Comparison of ENCODE assay signal across 21 mouse cellular contexts in genomic region chr1:91545226-91545625, GRCm38 (mm10). TPM values are rescaled to one million over a fixed set of nuclear protein-coding genes. Genes with fewer than 3 reads are reported as not detected.
DNase-seq lines count a peak whose midpoint lies in the region; ATAC-seq and TF ChIP-seq lines count a peak whose summit lies in the region.
"Had no signal": no experiment of that assay in that cellular context is flagged by ENCODE, and none has a peak within 500 bp of the region (broad histone marks: within the 10 kb centered on the region; RNA-seq: fewer than 3 reads in every experiment).

No protein-coding gene starts in this region.

- TF ChIP-seq CTCF in lung, postnatal 0 days (IDR thresholded peaks at IDR 0.05): no peak

- peak overlapping the region; percentile 94 for H3K27ac ChIP-seq in liver, embryonic 12.5 days
- no peak overlapping the region for H3K27ac ChIP-seq in lung, postnatal 0 days (ENCODE audit: low read length)
- H3K27ac ChIP-seq: embryonic facial prominence, embryonic 12.5 days; hindbrain, embryonic 13.5 days; kidney, embryonic 15.5 days; left cerebral cortex, adult 2 months; midbrain, embryonic 13.5 days had no signal

- no peaks in the 10 kb centered on the region for H3K27me3 ChIP-seq in megakaryocyte, embryonic 14.5 days (replicated peaks)
- H3K27me3 ChIP-seq in liver, embryonic 12.5 days (replicated peaks): no peaks in the 10 kb centered on the region
- no peaks in the 10 kb centered on the region for H3K27me3 ChIP-seq in lung, postnatal 0 days (replicated peaks; ENCODE audit: insufficient read depth, low read length)
- H3K27me3 ChIP-seq: embryonic facial prominence, embryonic 12.5 days; hindbrain, embryonic 13.5 days; kidney, embryonic 15.5 days; midbrain, embryonic 13.5 days had no signal

- H3K4me1 ChIP-seq in megakaryocyte, embryonic 14.5 days: peaks cover 87% of the 10 kb centered on the region
- H3K4me1 ChIP-seq in liver, embryonic 12.5 days: peaks cover 80% of the 10 kb centered on the region
- peaks cover 7% of the 10 kb centered on the region; the same call in 1 of the 2 replicates for H3K4me1 ChIP-seq in lung, postnatal 0 days (ENCODE audit: insufficient read depth, low read depth, low read length)

- no peak for ATAC-seq in megakaryocyte, adult 5-6 weeks (ENCODE audit: poor library complexity, severe bottlenecking)
- ATAC-seq in liver, embryonic 12.5 days: peak; percentile 28; the same call in 1 of the 2 replicates
- no peak for ATAC-seq in lung, postnatal 0 days
- ATAC-seq: forebrain, embryonic 14.5 days; midbrain, embryonic 13.5 days had no signal

- 55% methylated on average over 1 of the region's 1 CpGs for WGBS in liver, embryonic 12.5 days (ENCODE audit: insufficient replicate concordance)
- WGBS in lung, postnatal 0 days: 69% methylated on average over 1 of the region's 1 CpGs

- peak overlapping the region; percentile 56 for H3K9ac ChIP-seq in liver, embryonic 12.5 days
- H3K9ac ChIP-seq in lung, postnatal 0 days (replicated peaks; ENCODE audit: low read depth): no peak overlapping the region
- H3K9ac ChIP-seq: embryonic facial prominence, embryonic 12.5 days; hindbrain, embryonic 13.5 days; kidney, embryonic 15.5 days; midbrain, embryonic 13.5 days had no signal

- TF ChIP-seq EP300 in lung, postnatal 0 days (IDR thresholded peaks at IDR 0.05): no peak

- peak overlapping the region; percentile 61 for H3K4me2 ChIP-seq in liver, embryonic 12.5 days
- no peak overlapping the region for H3K4me2 ChIP-seq in lung, postnatal 0 days (replicated peaks; ENCODE audit: low read depth, low read length)
- H3K4me2 ChIP-seq: embryonic facial prominence, embryonic 12.5 days; hindbrain, embryonic 13.5 days; kidney, embryonic 15.5 days; midbrain, embryonic 13.5 days had no signal

- H3K9me3 ChIP-seq in megakaryocyte, embryonic 14.5 days: no peaks in the 10 kb centered on the region
- H3K9me3 ChIP-seq in liver, embryonic 12.5 days (replicated peaks): no peaks in the 10 kb centered on the region
- H3K9me3 ChIP-seq in lung, postnatal 0 days (ENCODE audit: low read length): no peaks in the 10 kb centered on the region
- H3K9me3 ChIP-seq: embryonic facial prominence, embryonic 12.5 days; hindbrain, embryonic 13.5 days; kidney, embryonic 15.5 days; midbrain, embryonic 13.5 days had no signal

- peaks cover 68% of the 10 kb centered on the region for H3K36me3 ChIP-seq in megakaryocyte, embryonic 14.5 days (replicated peaks; ENCODE audit: low read length)
- H3K36me3 ChIP-seq in liver, embryonic 12.5 days: peaks cover 63% of the 10 kb centered on the region
- H3K36me3 ChIP-seq in lung, postnatal 0 days (ENCODE audit: insufficient read depth, low read length): peaks cover 14% of the 10 kb centered on the region

- DNase-seq in c-Kit-negative CD71-positive TER-119-positive erythroid progenitor cells, embryonic 14.5 days (ENCODE audit: low read depth, low spot score): peak; percentile 58
- no peak for DNase-seq in lung, adult 18-20 months
- DNase-seq in ovary, postnatal 10 days (ENCODE audit: low spot score): no peak
- DNase-seq in lung, postnatal 0 days (ENCODE audit: low spot score): no peak
- DNase-seq in frontal cortex, postnatal 10 days (ENCODE audit: low spot score in 2 of 2): no peak
- DNase-seq: adrenal gland, postnatal 25 days; B cell, adult 2 months; cerebellum, adult 18-20 months; cerebellum, postnatal 25 days; kidney, adult 11 months; retina, postnatal 1 day; thymus, postnatal 36 days had no signal

- H3K4me3 ChIP-seq in megakaryocyte, embryonic 14.5 days (replicated peaks): peak overlapping the region; percentile 77
- H3K4me3 ChIP-seq in liver, embryonic 12.5 days: peak overlapping the region; percentile 41
- H3K4me3 ChIP-seq in lung, postnatal 0 days (ENCODE audit: low read depth, low read length): no peak overlapping the region
- H3K4me3 ChIP-seq: embryonic facial prominence, embryonic 12.5 days; hindbrain, embryonic 13.5 days; kidney, embryonic 15.5 days; left cerebral cortex, adult 2 months; midbrain, embryonic 13.5 days had no signal

RNA-seq across cellular contexts. Expression of gene Asb1, which starts 4.9 kb away (rescaled TPM):
- 3.0 and 8.1 TPM in 2 replicates for polyA plus RNA-seq in megakaryocyte, embryonic 14.5 days (2012; ENCODE audit: insufficient read depth, low replicate concordance)
- 3.7 and 4.1 TPM in 2 replicates for total RNA-seq in megakaryocyte, adult 5-6 weeks (2015)
- 5.9 and 11.7 TPM in 2 replicates for total RNA-seq in megakaryocyte, adult 5-6 weeks (2017)
- polyA plus RNA-seq in liver, embryonic 12.5 days (2016; fragmentation: Nextera tagmentation; extraction: Ambion mirVana): 20.2 and 20.9 TPM in 2 replicates
- 4.2 and 4.6 TPM in 2 replicates for polyA plus RNA-seq in lung, postnatal 0 days (2015; fragmentation: Nextera tagmentation; extraction: Ambion mirVana)

RNA-seq across cellular contexts. Expression of gene Traf3ip1, which starts 50.8 kb away (rescaled TPM):
- polyA plus RNA-seq in megakaryocyte, embryonic 14.5 days (2012; ENCODE audit: insufficient read depth, low replicate concordance): 2.0 TPM in 1 of 2 replicates, not detected in the other
- total RNA-seq in megakaryocyte, adult 5-6 weeks (2015): 1.8 and 2.5 TPM in 2 replicates
- total RNA-seq in megakaryocyte, adult 5-6 weeks (2017): 2.4 and 2.9 TPM in 2 replicates
- polyA plus RNA-seq in liver, embryonic 12.5 days (2016; fragmentation: Nextera tagmentation; extraction: Ambion mirVana): 3.6 and 4.1 TPM in 2 replicates
- polyA plus RNA-seq in lung, postnatal 0 days (2015; fragmentation: Nextera tagmentation; extraction: Ambion mirVana): 11.0 and 11.2 TPM in 2 replicates
